Mouse (Mus musculus) cerebellum, postnatal 14 days (tissue): ENCODE measurements around the gene Cacul1.

Experiments
- DNase-seq, 2 experiments: peaks; one replicate each; pipeline ENCODE4 v3.0.0; 2021; ENCODE audit warnings: mixed read lengths in 2 of 2

Cacul1 gene

DNA sequence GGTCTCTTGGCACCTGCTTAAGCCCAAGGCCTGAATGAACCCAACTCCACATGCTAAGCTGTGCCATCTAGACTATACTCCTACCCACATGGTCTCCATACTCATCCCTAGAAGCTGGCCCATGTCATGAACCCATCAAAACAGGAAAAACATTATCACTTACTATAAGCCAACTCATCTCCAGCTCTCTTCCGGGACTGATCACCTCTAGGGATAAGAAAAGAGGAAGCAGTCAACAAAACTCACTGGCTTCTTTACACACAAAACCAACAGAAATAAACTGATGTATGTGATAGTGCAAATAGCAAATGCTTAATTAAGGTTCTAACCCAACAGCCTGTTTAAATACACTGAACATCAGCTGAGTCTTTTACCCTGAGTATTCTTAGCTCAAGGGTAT lies 51.5 kb downstream of the Cacul1 start:
- DNase-seq: no peak

DNA sequence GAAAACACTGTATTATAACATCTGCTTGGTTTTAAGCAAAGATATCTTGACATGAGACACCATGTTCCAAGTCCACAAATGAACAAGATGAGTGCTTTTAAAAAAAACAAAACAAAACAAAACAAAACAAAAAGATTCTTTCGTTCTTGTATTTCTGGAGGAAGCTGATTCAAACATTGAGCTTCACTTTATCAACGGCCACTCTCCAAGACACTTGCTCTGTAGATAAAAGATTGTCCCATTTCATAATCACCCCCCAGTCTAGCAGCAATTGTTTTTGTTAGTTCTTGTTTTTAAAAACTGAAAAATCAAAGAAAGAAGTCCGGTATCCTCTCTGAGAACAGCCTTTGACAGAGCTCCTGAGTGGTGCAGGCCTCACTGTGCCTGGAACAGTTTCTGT lies 52.2 kb downstream of the Cacul1 start:
- DNase-seq: no peak

DNA sequence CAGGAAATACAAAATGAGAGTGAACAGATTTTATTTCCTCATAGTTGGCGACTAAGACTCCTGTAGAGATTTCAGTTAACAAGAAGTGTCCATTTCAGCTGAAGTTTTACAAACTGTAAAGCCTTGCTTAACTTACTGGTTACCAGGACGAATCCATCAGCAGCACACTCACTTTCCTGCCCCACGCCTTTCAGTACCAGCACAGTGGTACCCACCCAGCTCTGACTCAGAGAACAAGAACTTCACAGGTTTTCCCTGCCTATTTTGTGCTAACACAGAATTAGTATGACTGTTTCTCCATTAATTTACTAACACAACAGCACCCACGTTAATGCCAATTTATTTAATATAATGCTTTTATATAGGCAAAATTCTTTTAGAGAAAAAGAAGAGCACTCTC lies 53.9 kb downstream of the Cacul1 start:
- no peak for DNase-seq

DNA sequence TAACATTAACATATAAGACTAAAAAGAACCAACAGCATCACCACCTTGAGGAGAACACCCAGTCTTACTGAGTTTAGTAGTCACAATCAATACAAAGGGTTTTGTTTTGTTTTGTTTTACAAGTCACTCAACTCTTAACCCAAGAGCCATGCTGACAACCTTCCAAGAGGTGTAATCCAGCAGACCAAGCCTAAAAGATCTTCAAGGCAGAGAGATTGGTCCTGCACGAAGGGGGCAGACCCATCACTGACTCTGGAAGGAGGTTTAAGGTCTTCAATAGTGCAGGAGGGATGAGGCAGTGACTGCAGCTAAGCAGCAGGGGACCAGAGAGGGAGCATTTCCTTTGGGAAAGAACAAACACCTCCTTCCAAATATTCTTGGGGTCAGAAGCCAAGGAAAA lies 55.7 kb downstream of the Cacul1 start:
- DNase-seq: no peak

DNA sequence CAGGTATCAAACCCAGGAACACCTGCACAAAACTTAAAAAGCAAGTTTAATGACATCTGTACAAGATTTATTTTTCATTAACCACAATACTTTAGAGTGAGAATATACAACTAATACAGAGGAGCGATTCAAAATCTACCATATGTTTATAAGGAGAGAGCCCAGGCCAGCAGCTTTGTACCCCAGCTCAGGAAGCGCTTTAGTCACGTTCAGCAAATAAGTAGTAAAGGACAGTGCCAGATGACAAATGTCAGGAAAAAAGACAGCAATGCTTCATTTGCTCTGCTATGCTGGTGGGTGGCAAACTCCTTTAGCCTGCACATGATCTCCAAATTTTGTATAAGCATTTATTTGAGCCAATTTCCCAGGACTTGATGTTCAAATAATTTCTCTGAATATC lies 56.1 kb downstream of the Cacul1 start:
- no peak for DNase-seq

DNA sequence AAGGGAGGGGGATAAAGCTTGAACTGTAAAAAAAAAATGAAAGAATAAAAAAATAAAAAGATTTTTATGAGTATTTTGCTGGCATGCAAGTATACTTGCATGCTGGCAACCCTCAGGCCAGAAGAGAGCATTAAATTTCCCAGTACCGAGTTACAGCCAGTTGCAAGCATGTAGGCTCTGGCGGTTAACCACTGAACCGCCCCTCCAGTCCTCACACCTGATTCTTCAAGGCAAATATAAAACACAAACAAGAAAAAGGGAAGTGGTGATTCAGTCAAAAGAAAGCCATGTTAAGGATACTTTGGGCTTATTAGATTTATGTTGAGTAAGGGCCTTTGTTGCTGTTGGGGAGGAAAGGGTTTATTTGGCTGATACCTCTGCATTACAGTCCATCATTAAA lies 60.7 kb downstream of the Cacul1 start:
- DNase-seq: no peak

DNA sequence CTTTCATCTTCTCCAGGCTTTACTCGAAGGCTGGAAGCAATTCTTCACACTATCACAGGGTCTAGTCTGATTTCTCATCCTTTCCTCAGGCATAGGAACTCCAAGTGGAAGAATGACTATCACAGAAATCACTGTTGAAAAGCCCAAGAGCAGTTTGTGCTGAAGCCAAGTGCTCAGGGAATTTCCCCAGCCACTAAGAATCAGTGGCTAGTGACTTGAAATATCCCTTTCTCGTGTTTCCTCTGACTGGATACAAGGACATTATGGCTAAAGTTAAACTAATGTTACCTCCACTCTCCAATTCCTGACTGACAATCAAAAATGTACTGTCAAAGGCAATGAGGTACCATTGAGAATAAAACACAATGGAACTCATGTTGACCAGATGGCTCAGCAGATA lies 65.8 kb downstream of the Cacul1 start:
- no peak for DNase-seq

DNA sequence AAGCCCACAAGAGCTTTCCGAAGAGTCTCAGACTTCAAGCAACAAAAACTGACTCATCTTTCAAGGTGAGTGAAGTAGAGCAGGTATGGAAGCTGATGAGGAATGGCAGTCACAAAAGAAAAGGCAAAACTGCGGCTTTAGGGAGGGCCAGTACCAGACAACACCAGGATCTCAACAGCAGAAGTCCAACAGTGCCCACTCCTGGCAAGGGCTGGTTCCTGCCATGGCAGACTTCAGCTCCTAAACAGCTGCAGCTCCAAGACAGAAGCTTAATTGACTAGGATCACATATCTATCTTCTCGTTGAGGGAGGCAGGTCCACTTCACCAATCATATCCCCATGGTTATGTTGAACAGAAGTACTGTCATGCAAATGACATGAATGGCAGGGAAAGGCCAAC lies 67.4 kb downstream of the Cacul1 start:
- DNase-seq: peak in 1 of 2 experiments; percentile 12

DNA sequence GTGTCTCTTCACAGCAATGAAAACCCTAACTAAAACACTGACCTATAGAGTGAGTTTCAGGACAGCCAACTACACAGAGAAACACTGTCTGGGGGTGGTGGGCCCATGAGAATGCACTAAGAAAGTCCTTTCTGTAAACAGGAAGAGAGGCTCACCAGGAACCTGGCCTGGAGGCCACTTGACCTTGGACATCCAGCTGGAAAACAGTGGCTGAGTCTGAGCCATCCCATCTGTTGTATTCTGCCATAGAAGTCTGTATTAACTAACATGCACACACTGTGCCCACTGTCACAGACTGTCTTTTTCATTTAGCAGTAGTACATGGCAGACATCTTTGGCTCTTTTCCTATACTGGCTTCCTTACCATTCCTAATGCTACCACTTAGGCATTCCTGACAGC lies 80.6 kb downstream of the Cacul1 start:
- peak in 1 of 2 experiments; percentile 19 for DNase-seq

DNA sequence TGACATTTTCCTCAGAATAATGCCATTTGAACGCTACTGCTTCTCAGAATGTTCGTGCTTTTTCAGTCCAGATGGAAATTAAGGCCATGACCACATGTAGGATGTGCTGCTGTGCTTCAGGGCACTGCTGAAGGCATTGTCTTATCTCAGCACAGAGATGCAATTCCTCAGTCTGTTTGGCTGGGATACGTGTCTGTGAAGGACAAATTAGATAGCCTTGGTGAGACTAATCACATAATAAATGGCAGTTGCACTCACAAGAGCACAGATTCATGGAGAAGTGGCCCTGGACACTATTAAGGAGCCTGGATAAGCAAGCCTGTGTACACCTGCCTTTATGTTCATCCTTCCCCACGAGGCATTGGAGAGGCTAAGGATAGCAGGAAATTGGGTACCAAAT lies 83.7 kb downstream of the Cacul1 start:
- DNase-seq: no peak

DNA sequence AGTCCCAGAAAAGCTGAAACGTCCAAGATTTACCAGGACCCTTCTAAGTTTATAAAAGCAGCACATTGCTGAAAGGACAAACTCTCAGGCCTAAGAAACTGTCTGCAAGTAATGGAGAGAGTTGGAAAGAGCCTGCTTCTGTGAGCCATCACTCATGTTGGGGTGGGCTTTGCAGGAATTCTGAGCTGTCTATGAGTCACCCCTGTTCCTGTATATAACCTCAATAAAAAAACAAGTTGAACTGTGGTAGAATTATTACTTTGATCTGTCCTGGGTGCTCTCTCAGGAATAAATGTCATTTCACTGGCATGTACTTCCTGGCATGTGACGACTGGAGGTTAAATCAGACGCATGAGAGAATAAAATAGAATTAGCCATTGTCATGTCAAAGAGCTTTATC lies 85.1 kb downstream of the Cacul1 start:
- no peak for DNase-seq

DNA sequence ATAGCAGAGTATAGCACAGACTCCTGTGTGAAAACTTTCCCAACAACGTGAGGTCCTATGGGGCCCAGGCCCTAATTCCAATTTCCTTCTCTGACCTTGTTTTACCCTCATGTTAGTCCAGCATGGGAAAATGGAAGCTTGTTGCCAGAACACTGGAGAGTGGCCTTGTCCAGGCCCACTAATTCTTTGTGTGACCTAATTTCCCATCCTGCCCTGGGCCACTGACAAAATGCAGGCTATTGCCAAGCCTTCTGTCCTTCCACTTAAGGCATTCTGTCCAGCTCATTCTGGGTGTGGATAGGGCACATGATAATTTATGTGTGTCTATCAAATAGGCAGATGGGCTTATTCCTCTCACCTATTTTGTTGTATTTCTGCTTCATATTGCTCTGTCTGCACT lies 91.3 kb downstream of the Cacul1 start:
- DNase-seq: peak; percentile 11 to 32

DNA sequence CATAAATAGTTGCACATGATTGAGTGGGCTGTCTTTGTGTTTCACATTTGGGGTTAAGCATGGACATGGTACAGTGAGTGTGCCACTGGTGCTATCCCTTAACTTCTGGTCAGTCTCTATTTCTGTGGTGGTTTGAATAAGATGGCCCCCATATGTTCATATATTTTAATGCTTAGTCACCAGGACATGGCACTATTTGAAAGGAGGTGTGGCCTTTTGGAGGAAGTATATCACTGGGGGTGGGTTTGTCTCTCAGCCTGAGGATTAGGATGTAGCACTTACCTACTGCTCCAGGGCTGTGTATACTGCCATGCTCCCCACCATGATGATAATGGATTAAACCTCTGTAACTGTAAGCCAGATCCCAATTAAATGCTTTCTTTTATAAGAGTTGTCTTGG lies 95.6 kb downstream of the Cacul1 start:
- no peak for DNase-seq

DNA sequence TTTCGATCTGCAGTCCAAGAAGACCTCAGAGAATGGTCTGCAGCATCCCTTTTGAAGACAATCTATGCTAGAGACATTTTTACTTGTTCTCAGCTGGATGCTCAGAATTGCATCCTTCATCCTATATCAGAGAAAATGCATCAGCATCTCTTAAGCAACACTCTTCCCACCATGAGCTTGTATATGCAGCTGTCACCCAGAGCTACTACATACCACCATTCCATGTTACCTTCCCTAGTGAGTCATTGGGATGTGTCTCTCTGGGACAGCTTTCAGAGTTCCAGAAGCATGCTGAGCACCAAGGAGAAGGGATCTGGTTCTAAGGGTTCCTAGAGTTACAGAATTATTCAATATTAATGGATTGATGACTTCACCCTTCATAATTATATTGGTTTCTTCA lies 102.0 kb downstream of the Cacul1 start:
- no peak for DNase-seq

DNA sequence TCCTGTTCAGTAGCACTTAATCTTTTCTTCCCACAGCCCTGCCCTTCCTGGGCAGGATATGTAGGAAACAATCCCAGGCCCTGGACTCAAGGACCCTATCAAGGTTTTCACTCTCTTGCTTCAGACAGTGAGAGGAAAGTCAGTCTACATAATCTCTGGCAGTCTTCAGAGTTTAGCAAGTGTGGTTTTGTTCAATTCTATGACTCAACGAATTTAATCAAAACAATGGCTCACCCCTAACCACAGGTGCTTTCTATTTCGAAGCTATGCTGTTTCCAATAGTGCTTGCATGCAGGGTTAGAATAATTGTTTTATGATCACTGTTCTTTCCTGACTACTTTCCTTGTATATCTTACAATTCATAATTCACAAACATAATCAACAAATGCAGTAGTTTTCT lies 103.0 kb downstream of the Cacul1 start:
- DNase-seq: no peak
